Mouse (Mus musculus) macrophage (primary cell): ENCODE measurements around the gene Phf11c. TPM values are rescaled to one million over a fixed set of nuclear protein-coding genes. Genes with fewer than 3 reads are reported as not detected.
"Not testable (repeated sequence)": the region's sequence is repeated elsewhere in the genome, so short reads cannot be mapped to it uniquely, and the experiment has no call there.

ENCODE experiments used
- H3K27ac ChIP-seq: fragments of 350-480 bp; formaldehyde crosslinking; 2 replicates; pipeline ENCODE4 v1.9.0; 2021
- H3K36me3 ChIP-seq: fragments of 350-480 bp; formaldehyde crosslinking; 2 replicates; pipeline ENCODE4 v1.9.0; 2021; ENCODE audit errors: inconsistent target
- H3K4me3 ChIP-seq: fragments of 350-480 bp; formaldehyde crosslinking; 2 replicates; pipeline ENCODE4 v1.9.0; 2021; ENCODE audit errors: inconsistent target
- H3K79me2 ChIP-seq: fragments of 350-480 bp; formaldehyde crosslinking; 2 replicates; pipeline ENCODE4 v1.9.0; 2021; ENCODE audit errors: inconsistent target
- WGBS: methylation state at CpG from one replicate; pipeline ENCODE4 v1.1.7; 2026; ENCODE audit warnings: inconsistent platforms; ENCODE audit not compliant: missing documents; 5-methylcytosine and 5-hydroxymethylcytosine counted together
- polyA plus RNA-seq: library from polyadenylated mRNA; stranded (reverse); fragments of 250-400 nt; gene quantifications from 3 replicates; pipeline ENCODE4 v1.2.4, GENCODE M21; 2018; ENCODE audit warnings: inconsistent platforms
- total RNA-seq, 78 experiments: library from RNA; depleted of rRNA; stranded (reverse); fragments of 250-400 nt; gene quantifications; 1 replicate in 9 of 78; 2 replicates in 24 of 78; 3 replicates in 43 of 78; 4 replicates in 2 of 78; pipeline ENCODE4 v1.2.4; 2018; ENCODE audit warnings: inconsistent platforms in 56 of 78

Phf11c gene
- 10 to 100 TPM in 20 of 26 experiments, 1 to 10 TPM in 6; 1.5 to 76.8 (median 26.1) TPM for total RNA-seq (2018; cell fraction: chromatin; rRNA removed)
- 1 to 10 TPM in 14 of 26 experiments, under 1 TPM in 12; 0.28 to 5.1 (median 1.3) TPM for total RNA-seq (2018; cell fraction: cytosol; rRNA removed)
- total RNA-seq (2018; cell fraction: nucleus; rRNA removed) = 10 to 100 TPM in 20 of 26 experiments, 1 to 10 TPM in 6; 3.4 to 61.7 (median 21.1) TPM
- polyA plus RNA-seq = 0.56 to 2.1 TPM (median 0.87 TPM) in 3 replicates

DNA sequence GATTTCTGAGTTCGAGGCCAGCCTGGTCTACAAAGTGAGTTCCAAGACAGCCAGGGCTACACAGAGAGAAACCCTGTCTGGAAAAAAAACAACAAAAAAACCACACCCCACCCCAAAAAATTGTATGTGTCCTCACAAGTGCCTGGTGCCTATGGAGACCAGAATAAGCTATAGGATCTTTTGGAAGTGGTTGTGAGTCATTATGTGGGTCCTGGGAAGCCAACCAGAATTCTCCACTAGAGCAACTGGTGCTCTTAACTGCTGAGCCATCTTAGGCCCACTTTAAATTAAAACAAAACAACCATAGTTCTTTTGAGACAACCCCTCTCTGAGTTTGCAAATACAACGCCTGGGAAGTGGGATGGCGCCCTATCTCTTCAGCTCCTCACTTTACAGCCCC, at the start of gene Phf11c:
Gene Phf11c (minus strand): TSS at position 101 of the 400 bp plus-strand sequence.
- Histone ChIP-seq H3K36me3 (peaks cover 21% of the 10 kb centered on the region; the same call in 1 of the 2 replicates), H3K27ac (no peak within 1 kb of the TSS), H3K79me2 (no peaks in the 10 kb centered on the region), H3K4me3 (no peak within 1 kb of the TSS)
- WGBS = 100% methylated on average over 3 of the region's 3 CpGs

DNA sequence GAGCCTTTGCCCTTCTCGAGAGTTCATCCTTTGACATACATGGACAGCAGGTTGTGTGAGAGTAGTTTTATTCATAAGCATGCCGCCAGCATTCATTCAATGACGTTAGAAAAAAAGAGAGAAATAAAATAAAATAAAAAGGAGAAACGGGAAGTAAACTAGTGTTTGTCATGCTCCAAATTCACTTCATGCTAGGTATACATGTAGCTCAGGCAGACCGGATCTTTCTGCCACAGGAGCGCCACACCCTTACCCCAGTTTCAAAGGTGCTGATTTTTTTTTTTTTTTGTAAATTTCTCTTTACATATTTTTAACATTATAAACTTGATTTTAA, 46.3 kb upstream of the Phf11c start:
- peaks cover 86% of the 10 kb centered on the region for H3K79me2 ChIP-seq
- H3K36me3 ChIP-seq = no peaks in the 10 kb centered on the region
- WGBS = 0% methylated on average over 6 of the region's 6 CpGs
- H3K4me3 ChIP-seq = peak overlapping the region; percentile 96
- peak overlapping the region; percentile 75 for H3K27ac ChIP-seq

DNA sequence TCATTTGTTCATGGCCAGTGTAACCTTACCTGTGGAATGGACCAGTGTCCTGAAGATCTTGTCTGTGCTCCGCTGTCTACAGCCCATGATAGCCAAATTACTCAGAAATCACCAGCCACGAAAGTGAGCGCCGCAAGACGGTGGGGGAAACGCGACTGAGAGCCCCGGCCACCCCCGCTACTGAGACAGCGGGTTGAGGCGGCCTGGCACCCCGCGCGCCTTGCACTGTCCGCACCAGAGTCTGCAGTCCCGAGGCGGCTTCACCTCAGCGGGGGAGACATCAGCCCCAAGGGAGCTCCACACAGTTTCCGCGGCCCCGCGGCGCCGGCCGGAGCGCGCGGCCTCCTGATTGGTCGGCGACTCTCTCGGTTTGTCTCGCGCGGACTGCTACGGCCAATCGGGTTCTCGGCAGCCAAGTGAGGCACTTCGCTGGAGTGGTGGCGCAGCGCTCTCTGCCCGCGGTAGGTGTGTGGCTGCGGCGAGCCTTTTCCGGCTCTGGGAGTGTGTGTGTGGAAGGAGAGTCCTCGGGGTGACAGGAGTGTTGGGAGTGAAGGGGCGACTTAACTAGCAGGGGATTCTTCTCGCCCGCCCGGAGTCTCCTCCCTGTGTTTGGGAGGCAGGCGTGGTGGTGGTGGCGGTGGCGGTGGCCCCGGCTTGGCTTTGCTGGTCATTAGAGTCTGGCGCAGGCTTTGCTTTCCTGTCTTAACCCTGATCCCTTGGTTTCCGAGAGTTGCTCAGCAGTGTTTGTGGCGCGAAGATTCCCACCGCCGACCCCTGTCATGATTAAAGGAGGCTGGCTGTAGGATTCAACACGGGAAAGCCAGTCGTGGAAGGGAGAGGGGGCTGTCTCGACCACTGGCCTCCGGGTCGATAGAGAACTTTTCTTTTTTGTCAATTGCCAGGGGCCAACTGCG, 45.6 kb upstream of the Phf11c start, which contains the start of the genes Setdb2 and Cab39l:
Gene Setdb2 (minus strand): TSS at position 327 of the 914 bp plus-strand sequence.
Gene Cab39l (plus strand): TSS at position 415 of the 914 bp plus-strand sequence.
- Histone ChIP-seq H3K79me2 (peaks cover 87% of the 10 kb centered on the region), H3K36me3 (0 out of 2 replicates have a peak, but pooled peaks cover 4% of the 10 kb centered on the region), H3K4me3 (peak within 1 kb of the TSS; percentile 96), H3K27ac (peak within 1 kb of the TSS; percentile 75)
- 1% methylated on average over 59 of the region's 66 CpGs for WGBS

DNA sequence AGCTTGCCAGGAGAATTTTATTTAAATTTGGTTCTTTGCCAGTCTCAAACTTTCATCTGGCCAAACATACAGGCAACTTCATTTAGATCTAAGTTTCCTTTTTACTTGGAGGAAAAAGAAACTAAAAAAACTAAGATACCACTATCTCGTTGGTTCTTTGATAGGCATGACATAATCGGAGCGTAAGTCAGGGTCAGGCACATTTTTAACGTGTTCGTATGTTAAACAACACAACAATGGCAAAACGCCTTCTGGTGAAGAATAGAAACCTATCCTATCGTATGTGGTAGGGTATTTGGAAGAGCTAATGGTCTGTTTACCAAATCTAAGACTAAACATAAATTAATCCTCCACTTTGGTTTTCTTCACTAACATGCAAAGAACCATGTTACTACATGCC, 44.9 kb upstream of the Phf11c start:
- WGBS = 0% methylated on average over 7 of the region's 7 CpGs
- Histone ChIP-seq H3K79me2 (peaks cover 92% of the 10 kb centered on the region), H3K36me3 (0 out of 2 replicates have a peak, but pooled peaks cover 5% of the 10 kb centered on the region), H3K27ac (peak overlapping the region; percentile 53), H3K4me3 (peak overlapping the region; percentile 96)

DNA sequence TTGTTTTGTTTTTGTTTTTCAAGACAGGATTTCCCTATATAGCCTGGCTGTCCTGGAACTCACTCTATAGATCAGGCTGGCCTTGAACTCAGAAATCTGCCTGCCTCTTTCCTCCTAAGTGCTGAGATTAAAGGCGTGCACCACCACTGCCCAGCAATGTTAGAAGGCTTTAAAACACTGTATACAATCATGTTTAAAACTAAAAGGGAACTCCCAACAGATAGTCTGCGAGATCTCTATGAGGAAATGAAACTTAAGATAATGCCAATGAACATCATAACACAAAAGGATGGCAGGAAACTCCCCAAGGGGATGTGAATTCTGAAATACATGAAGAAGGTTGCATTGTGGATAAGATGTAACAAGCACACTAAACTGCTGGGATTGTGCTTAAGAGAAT, 43.3 kb upstream of the Phf11c start:
- Histone ChIP-seq H3K4me3 (no peak overlapping the region), H3K27ac (peak overlapping the region; percentile 53), H3K36me3 (0 out of 2 replicates have a peak, but pooled peaks cover 5% of the 10 kb centered on the region), H3K79me2 (peaks cover 86% of the 10 kb centered on the region)
- 4% methylated on average over 2 of the region's 2 CpGs for WGBS

DNA sequence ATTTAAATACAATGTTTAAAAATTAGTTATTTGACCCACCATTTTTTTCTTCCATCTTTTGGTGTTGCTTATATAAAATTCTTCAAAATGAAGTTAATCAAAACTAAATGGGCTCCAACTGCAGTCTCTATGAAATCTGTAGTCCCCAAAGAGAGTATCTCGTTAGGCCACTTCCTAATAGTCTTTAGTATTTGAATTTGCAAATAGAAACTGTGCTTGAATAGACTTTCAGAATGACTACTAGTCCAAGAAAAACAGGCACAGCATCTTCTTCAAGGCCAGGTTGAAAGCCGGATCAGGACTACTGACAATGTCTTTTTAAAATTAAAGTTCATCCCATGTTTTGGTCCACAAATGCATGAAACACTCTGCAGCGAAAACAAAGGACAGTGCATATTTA, 42.2 kb upstream of the Phf11c start:
- no peak overlapping the region for H3K4me3 ChIP-seq

DNA sequence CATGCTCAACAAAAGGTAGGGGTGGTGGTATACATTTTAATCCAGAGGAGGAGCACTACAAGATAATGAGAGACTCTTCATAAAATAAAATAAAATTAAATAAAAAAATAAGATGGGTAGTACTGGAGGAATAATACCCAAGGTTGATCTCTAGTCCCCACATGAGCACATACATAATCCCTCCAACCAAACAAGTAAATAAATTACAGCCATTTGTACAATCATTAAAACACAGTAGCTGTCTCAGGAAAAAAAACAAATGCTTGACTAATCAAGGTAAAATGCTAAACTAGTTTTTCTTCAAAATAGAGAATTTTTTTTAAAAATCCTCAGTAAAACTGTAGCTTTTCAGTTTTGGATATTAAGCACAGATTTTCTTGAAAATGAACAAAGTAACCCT, 40.0 kb upstream of the Phf11c start:
- peaks cover 93% of the 10 kb centered on the region for H3K79me2 ChIP-seq
- no peak overlapping the region for H3K27ac ChIP-seq
- H3K4me3 ChIP-seq = no peak overlapping the region
- peaks cover 29% of the 10 kb centered on the region for H3K36me3 ChIP-seq

More for the DNA sequence above, 42.2 kb upstream of the Phf11c start:
- peaks cover 11% of the 10 kb centered on the region; the same call in 1 of the 2 replicates for H3K36me3 ChIP-seq
- 93% methylated on average over 3 of the region's 3 CpGs for WGBS
- H3K79me2 ChIP-seq = peaks cover 86% of the 10 kb centered on the region
- no peak overlapping the region for H3K27ac ChIP-seq

DNA sequence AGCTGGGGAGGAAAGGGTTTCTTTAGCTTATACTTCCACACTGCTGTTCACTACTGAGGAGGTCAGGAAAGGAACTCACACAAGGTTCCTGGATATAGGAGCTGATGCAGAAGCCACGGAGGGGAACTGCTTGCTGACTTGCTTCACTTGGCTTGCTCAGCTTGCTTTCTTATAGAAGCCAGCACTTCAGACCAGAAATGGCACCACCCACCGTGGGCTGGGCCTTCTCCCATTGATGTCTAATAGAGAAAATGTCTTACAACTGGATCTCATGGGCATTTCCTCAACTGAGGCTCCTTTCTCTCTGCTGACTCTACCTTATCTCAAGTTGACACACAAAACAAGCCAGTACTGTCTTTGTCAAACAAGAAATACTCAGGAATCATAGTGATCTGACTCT, 38.7 kb upstream of the Phf11c start:
- Histone ChIP-seq H3K4me3 (no peak overlapping the region), H3K27ac (0 out of 2 replicates have a peak overlapping the region, but pooled peaks have one; percentile 12), H3K79me2 (peaks cover 93% of the 10 kb centered on the region), H3K36me3 (peaks cover 42% of the 10 kb centered on the region)
- WGBS = 46% methylated on average over 2 of the region's 2 CpGs

DNA sequence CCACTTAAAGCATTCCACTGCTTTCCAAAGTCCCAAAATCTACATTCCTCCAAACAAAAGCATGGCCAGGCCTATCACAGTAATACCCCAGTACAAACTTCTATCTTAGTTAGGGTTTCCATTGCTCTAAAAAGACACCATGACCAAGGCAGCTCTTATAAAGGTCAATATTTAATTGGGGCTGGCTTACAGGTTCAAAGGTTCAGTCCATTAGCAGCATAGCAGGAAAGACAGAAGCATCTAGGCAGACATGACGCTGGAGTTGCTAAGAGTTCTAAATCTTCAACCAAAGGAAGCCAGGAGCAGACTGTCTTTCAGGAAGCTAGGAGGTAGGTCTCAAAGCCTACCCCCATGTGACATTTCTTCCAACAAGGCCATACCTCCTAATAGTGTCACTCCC, 35.4 kb upstream of the Phf11c start:
- Histone ChIP-seq H3K4me3 (no peak overlapping the region), H3K79me2 (peaks cover 76% of the 10 kb centered on the region), H3K27ac (no peak overlapping the region), H3K36me3 (peaks cover 50% of the 10 kb centered on the region)
- 94% methylated on average over 1 of the region's 1 CpGs for WGBS

DNA sequence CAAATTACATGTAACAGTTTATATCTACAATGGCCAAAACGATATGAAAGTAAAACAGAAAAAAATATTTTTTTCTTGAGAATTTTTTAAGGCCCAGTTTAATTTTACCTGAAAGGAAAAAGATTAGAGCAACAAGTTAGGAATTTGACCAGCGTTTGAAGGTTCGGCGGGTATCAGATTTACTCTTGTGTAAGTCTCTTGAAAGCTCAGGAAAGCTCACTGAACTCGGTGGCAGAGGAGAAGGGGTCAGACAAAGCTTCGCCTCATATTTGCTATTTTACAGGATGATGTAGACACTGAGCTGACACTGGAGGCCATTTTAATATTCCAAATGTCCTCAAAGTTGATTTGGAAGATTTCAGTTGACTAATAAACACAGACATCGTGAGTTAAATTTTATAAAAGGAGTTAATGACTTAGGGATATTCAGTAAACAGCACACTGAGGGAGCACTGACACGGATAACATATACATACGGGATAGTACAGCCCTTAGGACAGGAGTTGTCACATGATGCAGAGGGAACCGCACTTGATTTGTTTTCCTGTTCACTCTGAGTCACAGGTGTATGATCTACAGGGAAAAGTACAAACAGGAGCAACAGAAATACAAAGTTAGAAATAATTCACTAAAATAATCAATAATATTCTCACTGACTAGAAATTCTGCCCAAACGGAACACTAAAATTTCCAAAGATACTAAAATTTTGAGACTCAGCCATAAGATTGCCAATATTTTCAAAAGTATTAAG, 27.9 kb upstream of the Phf11c start:
- H3K36me3 ChIP-seq = peaks cover 43% of the 10 kb centered on the region
- H3K79me2 ChIP-seq = peaks cover 11% of the 10 kb centered on the region; the same call in 1 of the 2 replicates
- 98% methylated on average over 11 of the region's 11 CpGs for WGBS
- H3K27ac ChIP-seq = no peak overlapping the region
- H3K4me3 ChIP-seq = no peak overlapping the region

DNA sequence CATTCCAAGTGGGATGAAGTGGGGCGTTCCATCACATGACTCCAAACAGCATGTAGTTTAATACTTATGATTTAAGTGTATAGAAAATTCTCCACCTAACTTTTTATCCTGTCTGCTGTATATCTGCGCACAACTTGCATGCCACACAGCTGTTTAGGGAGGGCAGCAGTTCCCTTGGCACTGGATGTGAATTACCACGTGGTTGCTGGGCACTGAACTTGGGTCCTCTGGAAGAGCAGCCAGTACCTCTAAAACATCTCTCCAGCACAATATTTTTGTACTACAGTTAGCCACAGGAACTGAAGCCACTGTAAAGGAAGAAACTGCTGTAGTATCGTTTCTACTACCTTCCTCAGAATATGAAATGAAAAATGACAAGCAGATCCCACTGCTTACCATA, 23.0 kb upstream of the Phf11c start:
- Histone ChIP-seq H3K79me2 (no peaks in the 10 kb centered on the region), H3K36me3 (peaks cover 66% of the 10 kb centered on the region), H3K27ac (no peak overlapping the region), H3K4me3 (no peak overlapping the region)
- WGBS = 94% methylated on average over 3 of the region's 4 CpGs

DNA sequence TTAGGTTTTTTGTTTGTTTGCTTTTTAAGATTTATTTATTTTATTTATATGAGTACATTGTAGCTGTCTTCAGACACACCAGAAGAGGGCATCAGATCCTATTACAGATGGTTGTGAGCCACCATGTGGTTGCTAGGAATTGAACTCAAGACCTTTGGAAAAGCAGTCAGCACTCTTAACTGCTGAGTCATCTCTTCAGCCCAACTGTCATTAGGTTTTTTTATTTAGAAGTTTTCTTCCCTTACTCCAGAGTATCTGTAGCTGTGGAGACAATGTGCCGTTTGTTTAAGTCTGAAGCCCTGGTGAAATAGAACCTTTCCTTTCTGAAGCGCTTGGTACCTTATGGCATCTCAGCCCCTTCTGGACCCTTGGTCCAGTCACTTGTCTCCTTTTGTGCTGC, 19.8 kb upstream of the Phf11c start:
- peaks cover 80% of the 10 kb centered on the region for H3K36me3 ChIP-seq
- H3K27ac ChIP-seq, H3K79me2 ChIP-seq, H3K4me3 ChIP-seq: not testable (repeated sequence)
- 96% methylated on average over 2 of the region's 2 CpGs for WGBS

DNA sequence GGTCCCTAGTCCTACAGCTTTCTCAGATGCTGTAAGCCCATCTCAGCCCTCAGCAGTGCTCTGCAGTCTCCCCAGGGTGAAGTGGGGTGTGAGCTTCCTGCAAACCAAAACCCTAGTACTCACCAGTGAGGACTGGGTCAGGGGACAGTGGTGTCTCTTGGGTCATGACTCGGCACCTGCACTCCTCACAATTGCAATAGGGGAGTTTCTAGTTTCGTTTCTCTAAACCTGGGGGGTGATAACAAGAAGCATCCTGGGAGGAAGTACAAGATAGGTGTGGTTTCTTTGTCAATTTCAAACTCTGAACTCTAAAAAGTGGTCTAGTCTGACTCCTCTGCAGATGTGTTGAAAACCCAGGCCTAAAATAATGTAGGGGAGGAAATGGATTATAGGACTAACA, 1.8 kb upstream of the Phf11c start:
- Histone ChIP-seq H3K36me3 (peaks cover 38% of the 10 kb centered on the region; the same call in 1 of the 2 replicates), H3K79me2 (no peaks in the 10 kb centered on the region), H3K4me3 (no peak overlapping the region), H3K27ac (no peak overlapping the region)
- 12% methylated on average over 2 of the region's 2 CpGs for WGBS

DNA sequence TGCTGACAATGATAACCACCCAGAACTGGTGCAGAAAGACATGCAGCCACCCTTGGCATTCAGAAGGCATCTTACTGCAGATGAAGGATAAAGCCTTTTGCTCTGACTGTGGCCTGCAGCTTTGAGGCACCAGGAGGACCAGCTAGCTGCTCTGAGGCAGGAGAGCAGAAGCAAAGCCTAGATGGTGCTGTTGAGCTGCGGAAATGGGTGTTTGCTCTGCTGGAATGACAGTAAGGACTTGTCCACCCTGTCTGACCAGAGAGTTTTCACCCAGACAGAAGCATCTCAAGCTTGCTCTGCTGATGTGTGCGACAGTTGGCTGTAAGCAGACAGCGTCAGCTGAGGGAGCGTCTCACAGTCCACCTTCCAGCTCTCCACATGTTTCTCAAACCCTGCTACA, 5.0 kb downstream of the Phf11c start:
- H3K79me2 ChIP-seq, H3K4me3 ChIP-seq, H3K27ac ChIP-seq: not testable (repeated sequence)
- WGBS = 100% methylated on average over 4 of the region's 4 CpGs
- peaks cover 17% of the 10 kb centered on the region for H3K36me3 ChIP-seq
